Mouse (Mus musculus) liver, embryonic 14.5 days (tissue): Measurements from ENCODE around the gene Vmn2r117.

Source experiments
- CTCF ChIP-seq: IDR thresholded peaks from 2 replicates; pipeline ENCODE4 v1.5.1; 2016; ENCODE audit warnings: antibody characterized with exemption, low read depth, control low read depth
- EP300 ChIP-seq: IDR thresholded peaks from 2 replicates; pipeline ENCODE4 v1.6.1; 2016; ENCODE audit warnings: antibody characterized with exemption, low read depth

DNA sequence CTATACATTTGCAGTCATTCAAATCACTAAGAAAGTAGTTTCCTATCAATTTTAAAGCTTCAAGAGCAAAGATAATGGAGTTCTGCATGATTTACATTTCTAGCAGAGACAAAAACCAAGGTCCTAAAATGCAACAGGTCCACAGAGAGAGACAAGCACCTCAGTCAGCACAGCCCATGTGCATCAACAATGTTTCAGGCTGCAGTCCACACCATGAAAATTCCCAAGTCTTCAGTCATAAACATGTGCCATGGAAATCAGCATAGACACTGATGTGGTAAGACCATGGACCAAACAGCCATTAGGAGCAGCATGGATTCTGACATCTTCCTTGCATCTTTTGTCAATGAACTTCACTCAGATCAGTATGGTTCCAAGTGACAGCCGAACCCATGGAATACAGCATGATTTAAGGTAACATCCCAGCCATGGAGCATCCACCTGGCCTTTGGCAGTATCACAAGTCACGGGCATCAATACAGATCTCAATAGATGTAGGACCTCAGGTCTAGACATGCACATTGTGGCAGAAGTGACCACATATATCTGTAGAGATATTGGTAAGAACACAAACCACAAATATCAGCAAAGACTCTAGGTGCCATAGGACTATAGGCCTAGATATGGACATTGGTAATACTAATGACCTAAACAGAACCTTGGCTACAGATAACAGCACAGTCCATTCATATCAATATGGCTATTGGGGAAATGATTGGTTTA is 39.4 kb upstream of the Vmn2r117 start:
- TF ChIP-seq CTCF = no peak
- no peak for TF ChIP-seq EP300
